Mouse (Mus musculus) intestine, embryonic 15.5 days (tissue): ENCODE results near the gene Mfsd11. TPM values are rescaled to one million over a fixed set of nuclear protein-coding genes. Genes with fewer than 3 reads are reported as not detected.
"Not testable (repeated sequence)": the region's sequence is repeated elsewhere in the genome, so short reads cannot be mapped to it uniquely, and the experiment has no call there.

ENCODE experiments used
- ATAC-seq: fragments of 200-750 bp; cut with Nextera tagmentation; 2 replicates; pipeline ENCODE4 v1.8.0; 2017; ENCODE audit warnings: moderate TSS enrichment, moderate library complexity
- H3K27ac ChIP-seq: fragments of 300-500 bp; sonication (generic); 2 replicates; pipeline ENCODE4 v1.5.1; 2015; ENCODE audit warnings: mild to moderate bottlenecking, inconsistent platforms
- H3K27me3 ChIP-seq: fragments of 300-500 bp; sonication (generic); replicated peaks from 2 replicates; pipeline ENCODE4 v1.6.1; 2015; ENCODE audit warnings: inconsistent platforms
- H3K36me3 ChIP-seq: fragments of 300-500 bp; sonication (generic); 2 replicates; pipeline ENCODE4 v1.6.1; 2015; ENCODE audit warnings: inconsistent platforms
- H3K4me1 ChIP-seq: fragments of 300-500 bp; sonication (generic); replicated peaks from 2 replicates; pipeline ENCODE4 v1.6.1; 2015; ENCODE audit warnings: inconsistent platforms
- H3K4me2 ChIP-seq: fragments of 300-500 bp; sonication (generic); replicated peaks from 2 replicates; pipeline ENCODE4 v1.6.1; 2015; ENCODE audit warnings: mild to moderate bottlenecking, inconsistent platforms
- H3K4me3 ChIP-seq: fragments of 300-500 bp; sonication (generic); replicated peaks from 2 replicates; pipeline ENCODE4 v1.5.1; 2015; ENCODE audit warnings: inconsistent platforms
- H3K9ac ChIP-seq: fragments of 300-500 bp; sonication (generic); 2 replicates; pipeline ENCODE4 v1.6.1; 2015; ENCODE audit warnings: inconsistent platforms
- H3K9me3 ChIP-seq: fragments of 300-500 bp; sonication (generic); 2 replicates; pipeline ENCODE4 v1.6.1; 2016; ENCODE audit warnings: inconsistent platforms
- WGBS: fragments of 180-500 bp; shearing (Covaris S2); methylation state at CpG from one replicate; pipeline ENCODE4 v1.1.7; 2015; 5-methylcytosine and 5-hydroxymethylcytosine counted together
- polyA plus RNA-seq: library from polyadenylated mRNA; unstranded; fragments of >200 nt; fragmentation: Nextera tagmentation; extraction: Ambion mirVana; gene quantifications from 2 replicates; pipeline ENCODE4 v1.2.1, GENCODE M21; 2015

The Mfsd11 gene
- polyA plus RNA-seq, 1 experiment from 2014 or later, result 47.3 TPM

DNA sequence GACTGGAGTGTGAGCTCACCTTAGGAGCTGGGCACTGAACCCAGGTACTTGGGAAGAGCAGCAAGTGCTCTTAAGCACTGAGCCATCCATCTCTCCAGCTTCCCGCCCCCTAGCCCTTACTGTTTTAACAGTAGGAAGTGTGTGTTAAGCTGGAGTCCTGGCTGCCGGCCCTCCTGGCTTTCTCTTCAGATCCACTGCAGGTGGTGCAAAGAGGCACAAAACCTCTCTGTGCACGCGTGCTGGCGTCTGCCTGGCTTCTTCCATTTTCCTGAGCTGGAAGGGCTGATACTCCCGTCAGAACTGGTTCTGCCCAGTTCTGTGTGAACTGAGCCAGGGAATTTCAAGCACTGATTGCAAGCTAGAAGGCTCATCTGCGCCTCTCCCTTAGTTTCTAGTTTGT, 28.6 kb downstream of the Mfsd11 start:
- H3K4me3 ChIP-seq, result no peak overlapping the region
- 61% methylated on average over 7 of the region's 7 CpGs for WGBS
- no peak for ATAC-seq
- 0 out of 2 replicates have a peak, but pooled peaks cover 4% of the 10 kb centered on the region for H3K4me1 ChIP-seq
- H3K9me3 ChIP-seq, result no peaks in the 10 kb centered on the region
- H3K9ac ChIP-seq, result no peak overlapping the region
- peaks cover 2% of the 10 kb centered on the region; the same call in 1 of the 2 replicates for H3K36me3 ChIP-seq
- no peak overlapping the region for H3K27ac ChIP-seq
- H3K4me2 ChIP-seq, result no peak overlapping the region
- H3K27me3 ChIP-seq, result no peaks in the 10 kb centered on the region; the same call in 1 of the 2 replicates

DNA sequence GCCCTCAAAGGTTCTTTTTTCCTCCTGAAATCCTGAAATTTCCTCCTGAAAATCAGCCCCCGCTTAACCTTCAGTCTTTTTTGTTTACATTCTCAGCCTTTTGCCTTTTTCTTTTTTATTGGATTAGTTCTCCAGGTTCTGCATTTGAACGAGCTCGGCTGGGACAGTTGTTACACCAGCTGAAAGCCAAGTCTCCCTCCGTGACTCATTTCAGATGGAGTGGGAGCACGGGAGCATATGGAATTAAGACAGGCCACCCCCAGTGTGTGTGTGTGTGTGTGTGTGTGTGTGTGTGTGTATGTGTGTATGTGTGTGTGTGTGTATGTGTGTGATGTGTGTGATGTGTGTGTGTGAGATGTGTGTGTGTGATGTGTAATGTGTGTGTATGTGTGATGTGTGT, 29.2 kb downstream of the Mfsd11 start:
- Histone ChIP-seq H3K27ac (no peak overlapping the region), H3K27me3 (no peaks in the 10 kb centered on the region; the same call in 1 of the 2 replicates), H3K4me1 (0 out of 2 replicates have a peak, but pooled peaks cover 6% of the 10 kb centered on the region), H3K9me3 (no peaks in the 10 kb centered on the region), H3K4me2 (no peak overlapping the region), H3K4me3 (no peak overlapping the region), H3K9ac (no peak overlapping the region), H3K36me3 (no peaks in the 10 kb centered on the region)
- ATAC-seq, result no peak
- 55% methylated on average over 5 of the region's 5 CpGs for WGBS

DNA sequence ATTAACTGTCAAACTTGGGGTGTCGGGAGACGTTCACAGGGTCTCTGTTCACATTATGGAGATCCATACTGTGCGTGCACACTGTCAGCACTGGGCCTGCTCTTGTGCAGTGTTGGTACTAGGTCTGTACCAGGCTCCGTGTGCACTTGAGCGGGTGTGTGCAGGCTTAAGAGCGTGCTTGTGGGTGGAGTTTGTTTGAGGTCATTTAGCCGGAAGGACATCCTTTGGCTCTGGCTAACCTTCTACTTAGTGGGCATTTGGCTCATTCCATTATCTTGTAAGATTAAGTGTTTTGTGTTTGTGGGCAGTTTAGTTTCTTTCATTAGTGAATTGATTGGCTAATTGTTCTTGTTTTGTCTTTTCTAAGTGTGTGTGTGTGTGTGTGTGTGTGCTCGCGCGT, 30.2 kb downstream of the Mfsd11 start:
- 75% methylated on average over 10 of the region's 10 CpGs for WGBS
- no peaks in the 10 kb centered on the region for H3K36me3 ChIP-seq

DNA sequence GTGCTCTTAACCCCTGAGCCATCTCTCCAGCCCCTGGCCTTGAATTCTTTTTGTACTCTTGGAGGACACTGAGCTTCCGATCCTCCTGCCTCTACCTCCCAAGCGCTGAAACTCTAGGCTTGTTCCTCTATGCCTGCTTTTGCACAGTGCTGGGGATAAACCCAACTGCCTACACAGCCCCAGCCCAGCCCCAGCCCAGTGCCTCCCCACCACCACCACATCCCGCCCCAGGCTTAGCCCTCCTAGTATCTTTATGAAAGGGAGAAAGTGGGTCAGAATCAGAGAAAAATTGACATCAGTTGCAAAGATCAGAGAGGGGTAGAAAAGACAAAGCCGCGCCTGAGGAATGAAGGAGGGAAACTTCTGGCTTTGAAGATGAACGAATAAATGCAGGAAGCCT, 31.8 kb downstream of the Mfsd11 start:
- peaks cover 2% of the 10 kb centered on the region; the same call in 1 of the 2 replicates for H3K27me3 ChIP-seq

More for the DNA sequence above, 30.2 kb downstream of the Mfsd11 start:
- Histone ChIP-seq H3K4me2 (no peak overlapping the region), H3K27ac (no peak overlapping the region), H3K9me3 (no peaks in the 10 kb centered on the region), H3K27me3 (peaks cover 2% of the 10 kb centered on the region; the same call in 1 of the 2 replicates), H3K4me1 (0 out of 2 replicates have a peak, but pooled peaks cover 6% of the 10 kb centered on the region), H3K4me3 (no peak overlapping the region), H3K9ac (no peak overlapping the region)
- ATAC-seq, result no peak

DNA sequence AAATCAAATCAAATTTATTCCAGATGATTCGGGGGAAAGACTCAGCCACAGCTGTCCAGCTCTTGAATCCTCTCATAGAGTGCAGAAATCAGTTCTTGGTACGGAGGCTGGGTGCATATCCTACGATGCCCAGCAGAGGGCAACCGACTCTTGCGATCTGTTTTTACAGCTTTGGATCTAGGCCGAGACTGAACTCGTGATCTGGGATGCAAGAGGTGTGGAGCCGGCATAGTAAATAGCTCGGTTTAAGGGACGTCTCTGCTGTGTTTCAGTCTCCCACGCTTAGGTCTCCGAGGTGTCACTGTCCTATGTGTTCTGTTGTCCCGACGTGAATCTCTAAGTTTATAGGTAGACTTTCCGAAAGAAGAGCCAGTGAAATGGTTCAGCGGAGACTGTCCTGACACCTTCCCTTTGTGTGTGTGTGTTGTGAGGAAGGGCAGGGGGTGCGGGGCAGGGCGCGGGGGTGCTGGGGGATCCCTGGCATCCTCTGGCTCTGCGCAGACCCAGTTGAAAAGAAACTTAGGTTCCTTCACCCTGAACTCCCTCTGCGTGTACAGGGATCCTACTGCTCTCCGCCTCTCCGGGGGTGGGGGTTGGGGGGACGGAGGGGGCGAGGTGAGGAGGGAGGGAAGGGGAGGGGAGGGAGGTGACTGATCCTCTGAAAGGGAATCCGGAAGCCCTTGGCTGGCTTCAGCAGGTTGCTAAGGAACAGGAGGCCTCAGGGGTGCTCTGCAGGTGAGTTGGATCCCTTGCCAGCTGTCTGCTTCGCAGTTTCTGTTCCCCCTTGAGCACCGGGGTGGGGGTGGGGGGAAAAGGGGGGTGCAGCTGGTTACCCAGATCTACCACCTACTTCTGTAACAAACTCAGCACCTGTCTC, 33.3 kb downstream of the Mfsd11 start:
- 0 out of 2 replicates have a peak, but pooled peaks cover 6% of the 10 kb centered on the region for H3K4me1 ChIP-seq
- WGBS, result 4% methylated on average over 28 of the region's 28 CpGs
- peak overlapping the region; percentile 19 for H3K4me3 ChIP-seq
- peaks cover 4% of the 10 kb centered on the region; the same call in 1 of the 2 replicates for H3K27me3 ChIP-seq
- peak overlapping the region; percentile 56 for H3K4me2 ChIP-seq
- ATAC-seq, result peak; percentile 66
- H3K9ac ChIP-seq, result no peak overlapping the region
- H3K27ac ChIP-seq, result no peak overlapping the region
- no peaks in the 10 kb centered on the region for H3K9me3 ChIP-seq
- no peaks in the 10 kb centered on the region for H3K36me3 ChIP-seq

More for the DNA sequence above, 31.8 kb downstream of the Mfsd11 start:
- Histone ChIP-seq H3K36me3 (no peaks in the 10 kb centered on the region), H3K9me3 (no peaks in the 10 kb centered on the region), H3K4me2 (no peak overlapping the region), H3K4me1 (0 out of 2 replicates have a peak, but pooled peaks cover 6% of the 10 kb centered on the region), H3K27ac (no peak overlapping the region), H3K4me3 (no peak overlapping the region), H3K9ac (no peak overlapping the region)
- 85% methylated on average over 6 of the region's 6 CpGs for WGBS
- no peak for ATAC-seq

DNA sequence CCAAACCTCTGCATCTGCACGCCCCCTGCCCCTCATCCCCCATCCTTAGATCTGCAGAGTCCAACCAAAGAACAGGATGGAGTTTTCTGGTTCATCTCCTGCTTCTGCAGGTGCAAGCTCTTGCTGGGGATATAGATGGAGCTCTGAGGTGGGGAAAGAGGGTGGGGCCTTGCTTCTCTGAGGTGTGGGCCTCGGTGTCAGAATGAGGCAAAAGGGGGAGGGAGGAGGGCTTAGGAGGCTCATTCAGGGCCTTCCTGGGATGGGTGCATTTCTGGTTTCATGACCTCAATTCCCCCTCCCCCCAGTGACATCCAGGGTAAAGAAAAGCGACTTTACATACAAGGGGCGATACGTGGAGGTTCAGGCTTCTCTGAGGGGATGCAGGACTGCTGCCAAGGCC, 34.9 kb downstream of the Mfsd11 start:
- no peak overlapping the region for H3K4me3 ChIP-seq
- H3K4me1 ChIP-seq, result 0 out of 2 replicates have a peak, but pooled peaks cover 6% of the 10 kb centered on the region
- H3K4me2 ChIP-seq, result no peak overlapping the region
- no peaks in the 10 kb centered on the region for H3K9me3 ChIP-seq
- H3K9ac ChIP-seq, result no peak overlapping the region
- WGBS, result 61% methylated on average over 5 of the region's 5 CpGs
- H3K27me3 ChIP-seq, result peaks cover 5% of the 10 kb centered on the region; the same call in 1 of the 2 replicates
- ATAC-seq, result no peak
- H3K27ac ChIP-seq, result no peak overlapping the region
- H3K36me3 ChIP-seq, result no peaks in the 10 kb centered on the region

DNA sequence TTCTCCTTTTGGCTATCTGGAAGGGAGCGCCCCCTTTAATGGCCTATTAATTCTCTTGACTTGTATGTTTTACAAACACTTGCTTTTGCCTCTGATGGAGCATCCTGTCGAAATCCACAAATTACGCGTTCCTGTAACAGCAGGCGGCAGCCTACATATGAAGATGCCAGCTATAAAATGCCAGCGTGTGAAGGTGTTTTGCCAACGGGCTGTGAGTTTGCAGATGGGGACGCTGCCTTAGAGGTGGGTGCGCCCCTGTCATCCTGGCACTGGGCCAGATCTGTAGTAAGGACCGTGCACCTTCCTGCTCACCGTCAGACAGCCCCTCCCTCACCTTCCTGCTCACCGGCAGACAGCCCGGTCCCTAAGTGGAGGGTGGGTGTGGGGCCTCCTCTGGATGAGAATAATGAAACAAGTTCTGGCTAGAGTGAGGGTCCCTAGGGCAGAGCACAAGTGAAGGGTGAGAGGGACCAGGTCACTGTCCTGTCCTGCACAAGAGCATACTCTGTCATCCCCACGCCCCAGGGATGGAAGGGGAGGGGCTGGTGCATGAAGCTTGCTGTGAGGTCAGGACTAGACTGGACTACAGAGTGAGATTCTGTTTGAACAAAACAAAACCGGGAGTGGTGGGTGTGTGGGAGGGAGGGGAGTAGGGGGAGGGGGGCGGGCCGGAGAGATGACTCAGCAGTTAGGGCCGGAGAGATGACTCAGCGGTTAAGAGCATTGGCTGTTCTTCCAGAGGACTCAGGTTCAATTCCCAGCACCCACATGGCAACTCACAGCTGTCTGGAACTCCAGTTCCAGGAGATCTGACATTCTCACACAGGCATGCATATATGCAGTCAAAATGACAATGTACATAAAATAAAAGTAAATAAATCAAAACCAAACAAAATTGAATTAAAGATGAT, 41.5 kb downstream of the Mfsd11 start:
- Histone ChIP-seq H3K4me1 (peaks cover 4% of the 10 kb centered on the region; the same call in 1 of the 2 replicates), H3K4me3 (no peak overlapping the region), H3K27ac (no peak overlapping the region), H3K27me3 (0 out of 2 replicates have a peak, but pooled peaks cover 3% of the 10 kb centered on the region), H3K36me3 (no peaks in the 10 kb centered on the region), H3K4me2 (no peak overlapping the region), H3K9me3 (no peaks in the 10 kb centered on the region), H3K9ac (no peak overlapping the region)
- WGBS, result 37% methylated on average over 19 of the region's 19 CpGs
- no peak for ATAC-seq

DNA sequence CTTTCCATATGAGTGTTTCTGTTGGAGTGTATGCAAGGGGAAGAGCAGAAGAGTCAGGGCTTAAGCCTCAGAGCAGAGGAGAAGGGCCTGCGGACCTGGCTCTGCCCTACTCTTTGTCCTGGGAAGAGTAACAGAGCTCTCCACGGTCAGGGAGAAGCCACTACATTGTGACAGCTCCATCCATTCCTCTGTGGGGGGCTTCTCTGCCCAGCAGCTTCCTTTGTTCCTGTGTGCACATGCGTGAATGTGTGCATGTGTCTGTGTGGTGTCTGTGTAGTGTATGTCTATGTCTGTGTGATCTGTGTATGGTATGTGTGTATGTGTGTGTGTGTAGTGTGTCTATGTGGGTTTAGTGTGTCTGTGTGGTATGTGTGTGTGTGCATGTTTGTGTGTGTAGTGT, 43.2 kb downstream of the Mfsd11 start:
- WGBS, result 73% methylated on average over 3 of the region's 3 CpGs
- Histone ChIP-seq H3K9me3 (no peaks in the 10 kb centered on the region), H3K36me3 (no peaks in the 10 kb centered on the region)

DNA sequence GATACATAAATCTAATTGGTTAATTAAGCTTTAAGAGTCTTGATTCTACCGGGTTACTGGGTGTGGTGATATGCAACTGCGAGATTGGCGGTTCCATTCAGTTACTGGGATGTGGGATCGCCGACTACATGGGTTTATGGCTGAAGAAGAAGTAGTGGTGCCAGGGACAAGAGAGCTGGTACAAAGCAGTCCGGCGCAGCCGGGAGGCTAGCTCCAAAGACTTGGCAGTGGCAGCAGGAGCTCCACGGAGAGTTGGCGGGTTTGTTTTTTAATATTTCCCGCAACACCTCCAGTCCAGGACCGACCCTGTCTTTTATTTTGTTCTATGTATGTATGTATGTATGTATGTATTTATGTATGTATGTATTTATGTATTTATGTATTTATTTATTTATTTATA, 47.0 kb downstream of the Mfsd11 start:
- Histone ChIP-seq H3K4me1 (no peaks in the 10 kb centered on the region), H3K36me3 (no peaks in the 10 kb centered on the region), H3K9ac (no peak overlapping the region), H3K4me3 (no peak overlapping the region), H3K9me3 (no peaks in the 10 kb centered on the region), H3K27ac (no peak overlapping the region), H3K4me2 (no peak overlapping the region), H3K27me3 (no peaks in the 10 kb centered on the region)
- 92% methylated on average over 12 of the region's 12 CpGs for WGBS
- ATAC-seq, result no peak

More for the DNA sequence above, 43.2 kb downstream of the Mfsd11 start:
- no peak overlapping the region for H3K4me2 ChIP-seq
- H3K27me3 ChIP-seq, result 0 out of 2 replicates have a peak, but pooled peaks cover 2% of the 10 kb centered on the region
- no peak overlapping the region for H3K27ac ChIP-seq
- H3K4me3 ChIP-seq, result no peak overlapping the region
- no peak overlapping the region for H3K9ac ChIP-seq
- ATAC-seq, result no peak
- peaks cover 4% of the 10 kb centered on the region; the same call in 1 of the 2 replicates for H3K4me1 ChIP-seq

DNA sequence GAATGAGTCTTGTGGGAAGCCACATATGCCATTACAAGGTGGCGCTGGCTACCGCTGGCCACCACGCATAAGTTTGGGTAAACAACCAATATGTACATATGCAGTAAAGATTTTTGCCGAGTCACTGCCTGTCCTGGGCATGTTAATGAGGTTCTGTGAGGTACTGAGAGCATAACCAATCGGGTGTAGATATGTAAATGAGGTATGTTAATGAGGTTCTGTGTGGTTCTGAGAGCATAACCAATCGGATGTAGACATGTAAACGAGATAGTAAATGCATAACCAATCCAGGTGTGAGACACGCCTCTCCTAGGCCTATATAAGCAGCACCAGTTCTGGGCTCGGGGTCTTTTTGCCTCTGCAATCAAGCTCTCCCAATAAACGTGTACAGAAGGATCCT, 50.3 kb downstream of the Mfsd11 start:
- H3K36me3 ChIP-seq, H3K9me3 ChIP-seq, H3K9ac ChIP-seq, ATAC-seq, H3K4me3 ChIP-seq, H3K27ac ChIP-seq, H3K4me1 ChIP-seq, H3K4me2 ChIP-seq: not testable (repeated sequence)
- WGBS, result 88% methylated on average over 10 of the region's 10 CpGs
- H3K27me3 ChIP-seq, result peaks cover 14% of the 10 kb centered on the region

DNA sequence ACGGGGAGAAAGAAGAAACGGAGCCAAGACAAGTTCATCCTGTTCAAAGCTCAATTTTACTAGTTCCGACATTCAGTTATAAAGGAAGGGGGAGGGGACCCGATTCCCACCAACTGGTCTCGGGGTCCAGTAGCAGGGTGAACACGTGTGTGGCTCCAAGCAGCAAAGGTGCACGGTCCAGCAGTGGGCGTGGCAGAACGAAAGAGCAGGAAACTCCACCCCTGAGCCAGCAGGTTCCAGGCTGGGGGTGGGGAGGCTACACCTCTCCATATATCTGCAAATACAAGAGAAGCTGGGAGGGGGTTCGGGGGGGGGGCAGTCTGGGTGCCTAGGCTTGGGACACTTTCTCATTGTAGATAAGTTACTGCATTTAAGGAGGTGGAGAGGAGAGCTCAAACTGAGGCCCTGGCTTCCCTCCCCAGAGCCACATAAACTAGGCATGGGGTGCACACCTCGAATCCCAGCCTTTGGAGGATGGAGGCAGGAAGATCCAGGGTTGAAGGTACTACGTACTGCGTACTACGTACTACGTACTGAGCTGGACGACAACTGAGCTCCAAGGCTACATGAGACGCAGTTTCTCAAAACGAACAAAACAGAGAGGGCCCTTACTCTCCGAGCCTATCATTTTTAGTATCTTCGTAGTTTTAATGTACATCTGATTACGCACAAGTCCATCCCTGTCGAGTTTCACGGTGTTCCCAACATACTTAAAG, 53.7 kb downstream of the Mfsd11 start:
- Histone ChIP-seq H3K27ac (no peak overlapping the region), H3K9me3 (no peaks in the 10 kb centered on the region), H3K4me2 (peak overlapping the region; percentile 60), H3K36me3 (no peaks in the 10 kb centered on the region), H3K27me3 (peaks cover 14% of the 10 kb centered on the region), H3K4me3 (peak overlapping the region; percentile 18), H3K9ac (no peak overlapping the region), H3K4me1 (peaks cover 5% of the 10 kb centered on the region)
- ATAC-seq, result peak; percentile 51
- 4% methylated on average over 23 of the region's 23 CpGs for WGBS
